Mouse (Mus musculus): ENCODE measurements around the gene 6030452D12Rik. TPM values are rescaled to one million over a fixed set of nuclear protein-coding genes. Genes with fewer than 3 reads are reported as not detected.

Gene 6030452D12Rik
- polyA plus RNA-seq, 1 experiment: not detected

DNA sequence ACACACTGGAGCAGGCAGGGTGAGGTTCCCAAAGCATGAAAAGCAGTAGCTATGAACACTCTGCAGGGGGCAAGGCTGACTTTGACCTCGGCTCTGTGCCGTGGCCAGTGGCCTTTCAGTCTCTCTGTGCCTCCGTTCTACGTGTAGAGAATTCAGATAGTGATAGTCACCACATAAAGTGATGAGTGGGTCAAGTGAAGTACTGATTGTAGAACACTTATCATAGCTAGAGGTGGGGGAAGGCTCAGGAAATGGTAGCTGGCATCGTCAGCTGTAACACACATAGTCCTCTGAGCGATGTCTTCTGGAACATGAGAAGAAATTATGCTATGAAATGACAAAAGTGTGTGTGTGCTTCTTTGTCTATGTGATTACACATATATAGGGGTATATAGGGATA is 36.5 kb upstream of the 6030452D12Rik start:
- TF ChIP-seq MAX (IDR thresholded peaks at IDR 0.05): no peak
- no peak for TF ChIP-seq MYOG (IDR thresholded peaks at IDR 0.05; ENCODE audit: control insufficient read depth, extremely low read depth, insufficient read length)
- no peak for TF ChIP-seq FOSL1 (IDR thresholded peaks at IDR 0.05; ENCODE audit: insufficient read depth, low read length, poor library complexity, severe bottlenecking)
- Histone ChIP-seq H3K27me3 (ENCODE audit: control insufficient read depth, insufficient read depth, insufficient read length) (no peaks in the 10 kb centered on the region), H3K79me2 (ENCODE audit: control insufficient read depth, insufficient read depth) (no peaks in the 10 kb centered on the region), H3K36me3 (ENCODE audit: control insufficient read depth, insufficient read depth) (no peaks in the 10 kb centered on the region), H3K4me3 (ENCODE audit: insufficient read depth, poor library complexity, severe bottlenecking) (no peak overlapping the region), H3K79me3 (ENCODE audit: low read depth) (no peaks in the 10 kb centered on the region), H3ac (ENCODE audit: control insufficient read depth, insufficient read length, low read depth) (no peak overlapping the region)

DNA sequence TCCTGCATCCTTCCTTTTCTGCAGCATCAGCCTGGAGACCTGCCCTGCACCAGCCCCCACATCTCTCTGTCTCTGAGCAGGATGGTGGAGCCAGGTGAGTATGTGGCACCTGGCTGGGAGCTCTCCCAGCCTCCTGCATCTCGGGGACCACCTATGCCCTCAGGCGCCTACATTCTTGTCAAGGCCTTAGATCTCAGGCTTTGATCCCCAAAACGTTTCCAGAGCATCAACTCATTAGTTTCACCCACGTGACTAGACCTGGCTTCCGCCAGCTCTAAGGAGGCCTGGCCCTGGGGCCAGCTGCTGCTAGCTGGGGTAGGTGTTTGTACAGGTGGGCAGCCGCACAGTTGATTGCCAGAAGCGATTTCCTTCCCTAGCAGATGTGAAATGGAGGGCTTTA is 30.8 kb upstream of the 6030452D12Rik start:
- no peaks in the 10 kb centered on the region for H3K79me3 ChIP-seq (ENCODE audit: low read depth)
- TF ChIP-seq CTCF (IDR thresholded peaks at IDR 0.05; ENCODE audit: control insufficient read depth, insufficient read depth, insufficient read length) (no peak), FOSL1 (IDR thresholded peaks at IDR 0.05; ENCODE audit: insufficient read depth, low read length, poor library complexity, severe bottlenecking) (no peak), USF1 (IDR thresholded peaks at IDR 0.05; ENCODE audit: low read depth) (no peak), MYOD1 (IDR thresholded peaks at IDR 0.05; ENCODE audit: control insufficient read depth, insufficient read length, low read depth) (no peak), MYOG (IDR thresholded peaks at IDR 0.05; ENCODE audit: control insufficient read depth, extremely low read depth, insufficient read length) (no peak), CEBPB (IDR thresholded peaks at IDR 0.05; ENCODE audit: low read depth) (no peak), MAX (IDR thresholded peaks at IDR 0.05) (no peak)
- no peaks in the 10 kb centered on the region for H3K79me2 ChIP-seq (ENCODE audit: control insufficient read depth, insufficient read depth)
- H3K36me3 ChIP-seq (ENCODE audit: control insufficient read depth, insufficient read depth): no peaks in the 10 kb centered on the region
- H3K27me3 ChIP-seq (ENCODE audit: control insufficient read depth, insufficient read depth, insufficient read length): peaks cover 5% of the 10 kb centered on the region
- no peak overlapping the region for H3K4me3 ChIP-seq (ENCODE audit: insufficient read depth, poor library complexity, severe bottlenecking)
- no peak overlapping the region for H3ac ChIP-seq (ENCODE audit: control insufficient read depth, insufficient read length, low read depth)

DNA sequence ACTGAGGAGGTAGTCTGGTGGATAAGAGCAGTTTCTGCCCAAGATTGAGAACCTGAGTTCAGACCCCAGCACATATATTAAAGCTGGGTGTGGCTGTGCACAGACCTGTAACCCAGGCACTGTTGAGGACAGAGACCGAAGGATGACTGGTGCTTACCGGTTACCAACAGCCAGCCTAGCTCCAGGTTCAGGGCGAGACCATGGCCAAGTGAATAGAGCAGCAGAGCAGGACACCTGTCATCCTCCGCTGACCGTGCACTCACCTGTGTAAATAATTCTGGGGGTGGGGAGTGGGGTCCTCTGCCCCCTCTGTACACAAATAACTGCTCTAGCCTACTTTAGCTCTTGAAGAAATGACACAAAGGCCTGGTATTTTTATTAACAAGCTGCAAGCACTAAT is 26.3 kb upstream of the 6030452D12Rik start:
- no peak for TF ChIP-seq MYOG (IDR thresholded peaks at IDR 0.05; ENCODE audit: control insufficient read depth, extremely low read depth, insufficient read length)
- TF ChIP-seq MYOD1 (IDR thresholded peaks at IDR 0.05; ENCODE audit: control insufficient read depth, insufficient read length, low read depth): no peak
- TF ChIP-seq FOSL1 (IDR thresholded peaks at IDR 0.05; ENCODE audit: insufficient read depth, low read length, poor library complexity, severe bottlenecking): no peak
- TF ChIP-seq CTCF (IDR thresholded peaks at IDR 0.05; ENCODE audit: control insufficient read depth, insufficient read depth, insufficient read length): no peak
- TF ChIP-seq USF1 (IDR thresholded peaks at IDR 0.05; ENCODE audit: low read depth): no peak
- Histone ChIP-seq H3ac (ENCODE audit: control insufficient read depth, insufficient read length, low read depth) (no peak overlapping the region), H3K79me2 (ENCODE audit: control insufficient read depth, insufficient read depth) (no peaks in the 10 kb centered on the region), H3K4me3 (ENCODE audit: insufficient read depth, poor library complexity, severe bottlenecking) (no peak overlapping the region), H3K36me3 (ENCODE audit: control insufficient read depth, insufficient read depth) (no peaks in the 10 kb centered on the region), H3K79me3 (ENCODE audit: low read depth) (no peaks in the 10 kb centered on the region), H3K27me3 (ENCODE audit: control insufficient read depth, insufficient read depth, insufficient read length) (peaks cover 5% of the 10 kb centered on the region)

GRCm38 (mm10) chr8:106504241-106504640 is 3.9 kb downstream of the 6030452D12Rik start:
- no peaks in the 10 kb centered on the region for H3K27me3 ChIP-seq (ENCODE audit: control insufficient read depth, insufficient read depth, insufficient read length)
- no peak overlapping the region for H3K4me3 ChIP-seq (ENCODE audit: insufficient read depth, poor library complexity, severe bottlenecking)
- H3K79me2 ChIP-seq (ENCODE audit: control insufficient read depth, insufficient read depth): no peaks in the 10 kb centered on the region
- TF ChIP-seq FOSL1 (IDR thresholded peaks at IDR 0.05; ENCODE audit: insufficient read depth, low read length, poor library complexity, severe bottlenecking) (no peak), MAX (IDR thresholded peaks at IDR 0.05) (no peak), MYOD1 (IDR thresholded peaks at IDR 0.05; ENCODE audit: control insufficient read depth, insufficient read length, low read depth) (no peak), USF1 (IDR thresholded peaks at IDR 0.05; ENCODE audit: low read depth) (no peak), CEBPB (IDR thresholded peaks at IDR 0.05; ENCODE audit: low read depth) (no peak), MYOG (IDR thresholded peaks at IDR 0.05; ENCODE audit: control insufficient read depth, extremely low read depth, insufficient read length) (no peak), CTCF (IDR thresholded peaks at IDR 0.05; ENCODE audit: control insufficient read depth, insufficient read depth, insufficient read length) (no peak)
- H3ac ChIP-seq (ENCODE audit: control insufficient read depth, insufficient read length, low read depth): no peak overlapping the region
- H3K36me3 ChIP-seq (ENCODE audit: control insufficient read depth, insufficient read depth): no peaks in the 10 kb centered on the region
- H3K79me3 ChIP-seq (ENCODE audit: low read depth): no peaks in the 10 kb centered on the region

- no peak overlapping the region for H3K4me3 ChIP-seq (ENCODE audit: insufficient read depth, poor library complexity, severe bottlenecking)
- H3K79me3 ChIP-seq (ENCODE audit: low read depth): no peaks in the 10 kb centered on the region
- H3K27me3 ChIP-seq (ENCODE audit: control insufficient read depth, insufficient read depth, insufficient read length): no peaks in the 10 kb centered on the region
- H3ac ChIP-seq (ENCODE audit: control insufficient read depth, insufficient read length, low read depth): no peak overlapping the region
- no peaks in the 10 kb centered on the region for H3K79me2 ChIP-seq (ENCODE audit: control insufficient read depth, insufficient read depth)
- TF ChIP-seq MYOG (IDR thresholded peaks at IDR 0.05; ENCODE audit: control insufficient read depth, extremely low read depth, insufficient read length): no peak
- TF ChIP-seq CTCF (IDR thresholded peaks at IDR 0.05; ENCODE audit: control insufficient read depth, insufficient read depth, insufficient read length): no peak
- no peak for TF ChIP-seq USF1 (IDR thresholded peaks at IDR 0.05; ENCODE audit: low read depth)
- TF ChIP-seq CEBPB (IDR thresholded peaks at IDR 0.05; ENCODE audit: low read depth): no peak
- TF ChIP-seq FOSL1 (IDR thresholded peaks at IDR 0.05; ENCODE audit: insufficient read depth, low read length, poor library complexity, severe bottlenecking): no peak
- no peak for TF ChIP-seq MAX (IDR thresholded peaks at IDR 0.05)
- no peak for TF ChIP-seq MYOD1 (IDR thresholded peaks at IDR 0.05; ENCODE audit: control insufficient read depth, insufficient read length, low read depth)
- no peaks in the 10 kb centered on the region for H3K36me3 ChIP-seq (ENCODE audit: control insufficient read depth, insufficient read depth)
These were observed 5.1 kb downstream of the 6030452D12Rik start for GRCm38 (mm10) chr8:106505328-106505965.

GRCm38 (mm10) chr8:106506106-106506505 is 5.8 kb downstream of the 6030452D12Rik start:
- Histone ChIP-seq H3K27me3 (ENCODE audit: control insufficient read depth, insufficient read depth, insufficient read length) (no peaks in the 10 kb centered on the region), H3ac (ENCODE audit: control insufficient read depth, insufficient read length, low read depth) (no peak overlapping the region), H3K36me3 (ENCODE audit: control insufficient read depth, insufficient read depth) (no peaks in the 10 kb centered on the region), H3K79me3 (ENCODE audit: low read depth) (no peaks in the 10 kb centered on the region), H3K4me3 (ENCODE audit: insufficient read depth, poor library complexity, severe bottlenecking) (no peak overlapping the region), H3K79me2 (ENCODE audit: control insufficient read depth, insufficient read depth) (no peaks in the 10 kb centered on the region)
- no peak for TF ChIP-seq CTCF (IDR thresholded peaks at IDR 0.05; ENCODE audit: control insufficient read depth, insufficient read depth, insufficient read length)
- TF ChIP-seq MYOD1 (IDR thresholded peaks at IDR 0.05; ENCODE audit: control insufficient read depth, insufficient read length, low read depth): no peak
- TF ChIP-seq MYOG (IDR thresholded peaks at IDR 0.05; ENCODE audit: control insufficient read depth, extremely low read depth, insufficient read length): no peak
- no peak for TF ChIP-seq FOSL1 (IDR thresholded peaks at IDR 0.05; ENCODE audit: insufficient read depth, low read length, poor library complexity, severe bottlenecking)
- no peak for TF ChIP-seq CEBPB (IDR thresholded peaks at IDR 0.05; ENCODE audit: low read depth)
- no peak for TF ChIP-seq MAX (IDR thresholded peaks at IDR 0.05)
- no peak for TF ChIP-seq USF1 (IDR thresholded peaks at IDR 0.05; ENCODE audit: low read depth)

Measured in C2C12 (cell line).